Mouse (Mus musculus): ENCODE measurements at regions not wholly inside any gene's neighbourhood (a gene's known extent, or its start where the extent isn't known, plus 50 kb on each side); places are given as distances from the start of the nearest gene placed in this dataset.

- H3K27ac ChIP-seq (replicated peaks; ENCODE audit: low read depth, low read length): no peak overlapping the region
- DNase-seq (ENCODE audit: low spot score): no peak
- WGBS: 83% methylated on average over 5 of the region's 5 CpGs
- no peak overlapping the region for H3K4me3 ChIP-seq (ENCODE audit: low read depth, low read length)
- H3K9me3 ChIP-seq (replicated peaks; ENCODE audit: control insufficient read depth, low read length): no peaks in the 10 kb centered on the region
- H3K9ac ChIP-seq (replicated peaks; ENCODE audit: low read length): no peak overlapping the region
- H3K27me3 ChIP-seq (ENCODE audit: control insufficient read depth, insufficient read depth, low read length): no peaks in the 10 kb centered on the region
- H3K36me3 ChIP-seq (replicated peaks; ENCODE audit: control insufficient read depth, insufficient read depth, low read depth, low read length): no peaks in the 10 kb centered on the region
- ATAC-seq (replicated peaks; ENCODE audit: insufficient number of reproducible peaks, low FRiP score, low TSS enrichment, low read depth): no peak
- H3K4me1 ChIP-seq (ENCODE audit: control insufficient read depth, insufficient read depth, low read length): no peaks in the 10 kb centered on the region
- H3K4me2 ChIP-seq (ENCODE audit: low read depth, low read length): no peak overlapping the region
Measured at GRCm38 (mm10) chr1:33214815-33215214, 454.8 kb downstream of the Prim2 start.

GRCm38 (mm10) chr1:33214394-33214793 is 455.2 kb downstream of the Prim2 start:
- Histone ChIP-seq H3K27me3 (ENCODE audit: control insufficient read depth, insufficient read depth, low read length) (no peaks in the 10 kb centered on the region), H3K9me3 (replicated peaks; ENCODE audit: control insufficient read depth, low read length) (no peaks in the 10 kb centered on the region), H3K36me3 (replicated peaks; ENCODE audit: control insufficient read depth, insufficient read depth, low read depth, low read length) (no peaks in the 10 kb centered on the region), H3K4me3 (ENCODE audit: low read depth, low read length) (no peak overlapping the region), H3K27ac (replicated peaks; ENCODE audit: low read depth, low read length) (no peak overlapping the region), H3K9ac (replicated peaks; ENCODE audit: low read length) (no peak overlapping the region), H3K4me1 (ENCODE audit: control insufficient read depth, insufficient read depth, low read length) (no peaks in the 10 kb centered on the region), H3K4me2 (ENCODE audit: low read depth, low read length) (no peak overlapping the region)
- DNase-seq (ENCODE audit: low spot score) (no peak), ATAC-seq (replicated peaks; ENCODE audit: insufficient number of reproducible peaks, low FRiP score, low TSS enrichment, low read depth) (no peak)
- 90% methylated on average over 1 of the region's 1 CpGs for WGBS

- Histone ChIP-seq H3K4me3 (ENCODE audit: low read depth, low read length) (no peak overlapping the region), H3K9me3 (replicated peaks; ENCODE audit: control insufficient read depth, low read length) (no peaks in the 10 kb centered on the region), H3K27ac (replicated peaks; ENCODE audit: low read depth, low read length) (no peak overlapping the region), H3K9ac (replicated peaks; ENCODE audit: low read length) (no peak overlapping the region), H3K36me3 (replicated peaks; ENCODE audit: control insufficient read depth, insufficient read depth, low read depth, low read length) (no peaks in the 10 kb centered on the region), H3K4me1 (ENCODE audit: control insufficient read depth, insufficient read depth, low read length) (no peaks in the 10 kb centered on the region), H3K27me3 (ENCODE audit: control insufficient read depth, insufficient read depth, low read length) (no peaks in the 10 kb centered on the region), H3K4me2 (ENCODE audit: low read depth, low read length) (no peak overlapping the region)
- ATAC-seq (replicated peaks; ENCODE audit: insufficient number of reproducible peaks, low FRiP score, low TSS enrichment, low read depth) (no peak), DNase-seq (ENCODE audit: low spot score) (no peak)
- WGBS: 64% methylated on average over 6 of the region's 6 CpGs
Measured at GRCm38 (mm10) chr1:33201571-33202189, 467.9 kb downstream of the Prim2 start.

GRCm38 (mm10) chr1:33195114-33195513 is 474.5 kb downstream of the Prim2 start:
- no peaks in the 10 kb centered on the region for H3K27me3 ChIP-seq (ENCODE audit: control insufficient read depth, insufficient read depth, low read length)
- no peaks in the 10 kb centered on the region for H3K36me3 ChIP-seq (replicated peaks; ENCODE audit: control insufficient read depth, insufficient read depth, low read depth, low read length)
- DNase-seq (ENCODE audit: low spot score) (no peak), ATAC-seq (replicated peaks; ENCODE audit: insufficient number of reproducible peaks, low FRiP score, low TSS enrichment, low read depth) (no peak)
- no peak overlapping the region for H3K4me2 ChIP-seq (ENCODE audit: low read depth, low read length)
- no peaks in the 10 kb centered on the region for H3K4me1 ChIP-seq (ENCODE audit: control insufficient read depth, insufficient read depth, low read length)
- 77% methylated on average over 2 of the region's 2 CpGs for WGBS
- no peak overlapping the region for H3K4me3 ChIP-seq (ENCODE audit: low read depth, low read length)
- no peaks in the 10 kb centered on the region for H3K9me3 ChIP-seq (replicated peaks; ENCODE audit: control insufficient read depth, low read length)
- no peak overlapping the region for H3K9ac ChIP-seq (replicated peaks; ENCODE audit: low read length)
- H3K27ac ChIP-seq (replicated peaks; ENCODE audit: low read depth, low read length): no peak overlapping the region

- 74% methylated on average over 10 of the region's 10 CpGs for WGBS
- H3K4me3 ChIP-seq (ENCODE audit: low read depth, low read length): no peak overlapping the region
- H3K27me3 ChIP-seq (ENCODE audit: control insufficient read depth, insufficient read depth, low read length): no peaks in the 10 kb centered on the region
- no peaks in the 10 kb centered on the region for H3K36me3 ChIP-seq (replicated peaks; ENCODE audit: control insufficient read depth, insufficient read depth, low read depth, low read length)
- ATAC-seq (replicated peaks; ENCODE audit: insufficient number of reproducible peaks, low FRiP score, low TSS enrichment, low read depth): no peak
- H3K27ac ChIP-seq (replicated peaks; ENCODE audit: low read depth, low read length): no peak overlapping the region
- no peak for DNase-seq (ENCODE audit: low spot score)
- no peaks in the 10 kb centered on the region for H3K4me1 ChIP-seq (ENCODE audit: control insufficient read depth, insufficient read depth, low read length)
- no peaks in the 10 kb centered on the region for H3K9me3 ChIP-seq (replicated peaks; ENCODE audit: control insufficient read depth, low read length)
- H3K4me2 ChIP-seq (ENCODE audit: low read depth, low read length): no peak overlapping the region
- H3K9ac ChIP-seq (replicated peaks; ENCODE audit: low read length): no peak overlapping the region
Measured at GRCm38 (mm10) chr1:33174646-33175435, 494.8 kb downstream of the Prim2 start.

GRCm38 (mm10) chr1:33136991-33137390 is 532.6 kb downstream of the Prim2 start:
- ATAC-seq (replicated peaks; ENCODE audit: insufficient number of reproducible peaks, low FRiP score, low TSS enrichment, low read depth) (no peak), DNase-seq (ENCODE audit: low spot score) (no peak)
- Histone ChIP-seq H3K27ac (replicated peaks; ENCODE audit: low read depth, low read length) (no peak overlapping the region), H3K27me3 (ENCODE audit: control insufficient read depth, insufficient read depth, low read length) (no peaks in the 10 kb centered on the region), H3K4me1 (ENCODE audit: control insufficient read depth, insufficient read depth, low read length) (no peaks in the 10 kb centered on the region), H3K9ac (replicated peaks; ENCODE audit: low read length) (no peak overlapping the region), H3K4me3 (ENCODE audit: low read depth, low read length) (no peak overlapping the region), H3K36me3 (replicated peaks; ENCODE audit: control insufficient read depth, insufficient read depth, low read depth, low read length) (no peaks in the 10 kb centered on the region), H3K9me3 (replicated peaks; ENCODE audit: control insufficient read depth, low read length) (no peaks in the 10 kb centered on the region), H3K4me2 (ENCODE audit: low read depth, low read length) (no peak overlapping the region)
- 72% methylated on average over 7 of the region's 7 CpGs for WGBS

GRCm38 (mm10) chr1:33130351-33130750 is 539.2 kb downstream of the Prim2 start:
- ATAC-seq (replicated peaks; ENCODE audit: insufficient number of reproducible peaks, low FRiP score, low TSS enrichment, low read depth) (no peak), DNase-seq (ENCODE audit: low spot score) (no peak)
- WGBS: 100% methylated on average over 1 of the region's 1 CpGs
- Histone ChIP-seq H3K9me3 (replicated peaks; ENCODE audit: control insufficient read depth, low read length) (no peaks in the 10 kb centered on the region), H3K27ac (replicated peaks; ENCODE audit: low read depth, low read length) (no peak overlapping the region), H3K4me3 (ENCODE audit: low read depth, low read length) (no peak overlapping the region), H3K4me1 (ENCODE audit: control insufficient read depth, insufficient read depth, low read length) (no peaks in the 10 kb centered on the region), H3K27me3 (ENCODE audit: control insufficient read depth, insufficient read depth, low read length) (no peaks in the 10 kb centered on the region), H3K9ac (replicated peaks; ENCODE audit: low read length) (no peak overlapping the region), H3K4me2 (ENCODE audit: low read depth, low read length) (no peak overlapping the region), H3K36me3 (replicated peaks; ENCODE audit: control insufficient read depth, insufficient read depth, low read depth, low read length) (no peaks in the 10 kb centered on the region)

GRCm38 (mm10) chr1:33125062-33125461 is 544.5 kb downstream of the Prim2 start:
- DNase-seq (ENCODE audit: low spot score): no peak
- no peaks in the 10 kb centered on the region for H3K36me3 ChIP-seq (replicated peaks; ENCODE audit: control insufficient read depth, insufficient read depth, low read depth, low read length)
- H3K4me1 ChIP-seq (ENCODE audit: control insufficient read depth, insufficient read depth, low read length): no peaks in the 10 kb centered on the region
- no peaks in the 10 kb centered on the region for H3K9me3 ChIP-seq (replicated peaks; ENCODE audit: control insufficient read depth, low read length)
- 85% methylated on average over 7 of the region's 7 CpGs for WGBS
- H3K4me3 ChIP-seq (ENCODE audit: low read depth, low read length): no peak overlapping the region
- H3K4me2 ChIP-seq (ENCODE audit: low read depth, low read length): no peak overlapping the region
- no peak for ATAC-seq (replicated peaks; ENCODE audit: insufficient number of reproducible peaks, low FRiP score, low TSS enrichment, low read depth)
- H3K9ac ChIP-seq (replicated peaks; ENCODE audit: low read length): no peak overlapping the region
- H3K27ac ChIP-seq (replicated peaks; ENCODE audit: low read depth, low read length): no peak overlapping the region
- no peaks in the 10 kb centered on the region for H3K27me3 ChIP-seq (ENCODE audit: control insufficient read depth, insufficient read depth, low read length)
